Mouse (Mus musculus): ENCODE data around the gene Terf2ip. TPM values are rescaled to one million over a fixed set of nuclear protein-coding genes. Genes with fewer than 3 reads are reported as not detected.
A peak's percentile ranks its signal among the peaks of the same experiment; 100 is the strongest.

Terf2ip gene
- polyA plus RNA-seq, 1 experiment from 2014 or later, result 23.1 TPM

DNA sequence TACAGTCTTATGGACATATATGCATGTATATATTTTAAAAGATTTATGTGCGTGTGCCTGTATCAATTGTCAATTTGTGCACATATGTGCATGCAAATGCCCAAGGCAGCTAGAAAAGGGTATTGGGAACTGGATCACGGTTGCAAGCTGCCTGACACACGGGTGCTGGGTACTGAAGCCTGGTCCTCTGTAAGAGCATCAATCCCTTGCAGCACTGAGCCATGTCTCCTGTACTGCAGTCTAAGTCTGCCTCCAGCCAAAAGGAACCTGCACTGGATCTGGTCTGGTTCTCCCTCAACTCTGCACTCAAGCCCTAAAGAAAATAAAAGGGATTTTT lies 18.5 kb upstream of the Terf2ip start:
- ATAC-seq (ENCODE audit: low read depth), result no peak
- Histone ChIP-seq H3K36me3 (ENCODE audit: control insufficient read depth, insufficient read depth, low read length) (peaks cover 38% of the 10 kb centered on the region), H3K4me3 (ENCODE audit: low read length) (no peak overlapping the region), H3K27me3 (ENCODE audit: control insufficient read depth, insufficient read depth, low read depth, low read length) (no peaks in the 10 kb centered on the region), H3K4me2 (ENCODE audit: low read depth, low read length) (peak overlapping the region; percentile 68), H3K4me1 (replicated peaks; ENCODE audit: control insufficient read depth, insufficient read depth, low read length) (peaks cover 3% of the 10 kb centered on the region; the same call in 1 of the 2 replicates), H3K27ac (ENCODE audit: low read length) (no peak overlapping the region), H3K9ac (ENCODE audit: low read length) (no peak overlapping the region), H3K9me3 (ENCODE audit: control insufficient read depth, low read length) (no peaks in the 10 kb centered on the region)
- WGBS, result 58% methylated on average over 3 of the region's 3 CpGs

DNA sequence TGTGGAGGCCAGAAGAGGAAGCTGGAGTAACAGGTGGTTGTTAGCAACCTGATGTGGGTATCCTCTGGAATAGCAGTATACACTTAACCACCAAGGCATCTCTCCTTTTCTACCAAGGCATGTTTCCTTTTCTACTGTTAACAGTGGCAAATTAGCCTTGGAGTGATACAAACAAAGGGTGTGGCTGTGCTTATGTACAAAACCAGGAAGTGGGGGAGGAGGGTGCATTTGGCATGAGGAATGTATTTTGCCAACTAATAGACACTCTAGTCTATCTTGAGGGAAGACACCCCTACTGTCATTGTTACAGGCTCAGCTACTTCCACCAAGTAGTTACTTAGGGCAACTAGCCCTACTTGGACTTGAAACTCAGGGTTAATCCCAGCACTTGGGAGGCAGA lies 6.4 kb upstream of the Terf2ip start:
- no peak for ATAC-seq (ENCODE audit: low read depth)
- H3K9me3 ChIP-seq (ENCODE audit: control insufficient read depth, low read length), result no peaks in the 10 kb centered on the region

DNA sequence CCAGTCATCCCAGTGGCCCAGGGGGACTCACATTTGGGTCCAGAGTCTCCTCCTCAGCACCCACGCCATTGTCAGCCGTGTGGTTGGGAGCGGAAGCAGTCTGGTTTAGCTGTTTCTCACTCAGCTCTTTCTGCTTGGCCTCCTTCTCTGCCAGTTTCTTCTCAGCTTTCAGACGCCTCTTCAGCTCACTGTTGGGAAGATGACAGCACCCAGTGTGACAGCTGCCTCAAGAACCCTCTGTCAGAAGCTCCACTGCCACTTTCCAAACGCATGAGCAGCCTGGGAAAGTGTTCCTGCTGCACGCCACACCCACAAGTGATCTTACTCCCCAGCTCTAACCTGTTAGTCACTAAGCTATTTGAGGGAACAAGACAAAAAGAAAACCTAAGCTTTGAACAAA lies 5.6 kb upstream of the Terf2ip start:
- Histone ChIP-seq H3K4me3 (ENCODE audit: low read length) (no peak overlapping the region), H3K4me1 (replicated peaks; ENCODE audit: control insufficient read depth, insufficient read depth, low read length) (peaks cover 8% of the 10 kb centered on the region), H3K36me3 (ENCODE audit: control insufficient read depth, insufficient read depth, low read length) (peaks cover 42% of the 10 kb centered on the region), H3K9ac (ENCODE audit: low read length) (no peak overlapping the region), H3K27ac (ENCODE audit: low read length) (no peak overlapping the region), H3K27me3 (ENCODE audit: control insufficient read depth, insufficient read depth, low read depth, low read length) (no peaks in the 10 kb centered on the region), H3K4me2 (ENCODE audit: low read depth, low read length) (no peak overlapping the region), H3K9me3 (ENCODE audit: control insufficient read depth, low read length) (no peaks in the 10 kb centered on the region)
- no peak for ATAC-seq (ENCODE audit: low read depth)
- 89% methylated on average over 6 of the region's 6 CpGs for WGBS

More for the DNA sequence above, 6.4 kb upstream of the Terf2ip start:
- Histone ChIP-seq H3K27ac (ENCODE audit: low read length) (no peak overlapping the region), H3K27me3 (ENCODE audit: control insufficient read depth, insufficient read depth, low read depth, low read length) (no peaks in the 10 kb centered on the region), H3K9ac (ENCODE audit: low read length) (no peak overlapping the region), H3K4me3 (ENCODE audit: low read length) (no peak overlapping the region), H3K4me1 (replicated peaks; ENCODE audit: control insufficient read depth, insufficient read depth, low read length) (no peaks in the 10 kb centered on the region; the same call in 1 of the 2 replicates), H3K36me3 (ENCODE audit: control insufficient read depth, insufficient read depth, low read length) (peaks cover 50% of the 10 kb centered on the region), H3K4me2 (ENCODE audit: low read depth, low read length) (no peak overlapping the region)

DNA sequence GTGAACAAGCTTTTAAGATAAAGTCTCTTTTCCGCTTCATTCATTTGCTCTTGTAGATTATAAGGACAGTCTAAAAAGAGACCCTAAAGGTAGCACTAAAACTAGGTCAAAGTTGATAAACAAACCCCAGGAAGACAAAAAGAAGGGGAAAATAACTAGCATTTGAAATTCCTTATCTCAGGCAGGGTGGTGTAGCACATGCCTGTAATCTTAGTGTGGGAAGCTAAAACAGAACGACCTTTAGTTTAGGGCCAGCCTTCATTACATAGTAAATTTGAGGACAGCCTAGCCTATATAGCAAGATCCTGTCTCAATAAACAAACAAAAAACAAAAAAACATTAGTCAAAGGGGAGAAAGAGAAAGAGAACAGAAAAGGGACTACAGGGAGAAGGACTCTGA lies 3.5 kb upstream of the Terf2ip start:
- peaks cover 12% of the 10 kb centered on the region for H3K4me1 ChIP-seq (replicated peaks; ENCODE audit: control insufficient read depth, insufficient read depth, low read length)
- H3K4me3 ChIP-seq (ENCODE audit: low read length), result no peak overlapping the region
- no peak for ATAC-seq (ENCODE audit: low read depth)
- H3K9ac ChIP-seq (ENCODE audit: low read length), result no peak overlapping the region
- H3K27me3 ChIP-seq (ENCODE audit: control insufficient read depth, insufficient read depth, low read depth, low read length), result no peaks in the 10 kb centered on the region
- H3K4me2 ChIP-seq (ENCODE audit: low read depth, low read length), result no peak overlapping the region
- H3K36me3 ChIP-seq (ENCODE audit: control insufficient read depth, insufficient read depth, low read length), result peaks cover 21% of the 10 kb centered on the region
- no peak overlapping the region for H3K27ac ChIP-seq (ENCODE audit: low read length)
- WGBS, result 99% methylated on average over 2 of the region's 2 CpGs
- no peaks in the 10 kb centered on the region for H3K9me3 ChIP-seq (ENCODE audit: control insufficient read depth, low read length)

DNA sequence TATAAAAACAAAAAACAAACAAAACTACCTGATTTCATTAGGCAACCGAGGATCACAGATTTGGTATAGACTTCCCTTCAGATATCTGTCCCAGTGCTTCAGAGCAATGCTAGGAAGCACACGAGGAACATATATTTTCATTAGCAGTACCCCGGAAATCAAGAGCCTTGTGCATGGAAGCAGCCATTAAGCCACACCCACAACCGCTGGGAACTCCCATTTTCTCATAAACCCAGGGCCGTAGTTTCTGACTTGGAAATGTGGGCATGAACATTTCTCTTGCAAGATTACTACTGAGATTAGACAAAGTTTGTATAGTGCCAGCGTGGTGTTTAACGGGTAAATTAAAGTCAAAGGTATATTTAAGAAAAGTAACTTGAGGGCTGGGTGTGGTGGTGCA lies 1.6 kb upstream of the Terf2ip start:
- no peak overlapping the region for H3K4me2 ChIP-seq (ENCODE audit: low read depth, low read length)
- H3K27ac ChIP-seq (ENCODE audit: low read length), result no peak overlapping the region
- H3K36me3 ChIP-seq (ENCODE audit: control insufficient read depth, insufficient read depth, low read length), result peaks cover 9% of the 10 kb centered on the region; the same call in 1 of the 2 replicates
- WGBS, result 88% methylated on average over 7 of the region's 7 CpGs
- peaks cover 18% of the 10 kb centered on the region for H3K4me1 ChIP-seq (replicated peaks; ENCODE audit: control insufficient read depth, insufficient read depth, low read length)
- no peak overlapping the region for H3K4me3 ChIP-seq (ENCODE audit: low read length)
- H3K9ac ChIP-seq (ENCODE audit: low read length), result no peak overlapping the region
- no peak for ATAC-seq (ENCODE audit: low read depth)
- H3K9me3 ChIP-seq (ENCODE audit: control insufficient read depth, low read length), result no peaks in the 10 kb centered on the region
- H3K27me3 ChIP-seq (ENCODE audit: control insufficient read depth, insufficient read depth, low read depth, low read length), result no peaks in the 10 kb centered on the region

DNA sequence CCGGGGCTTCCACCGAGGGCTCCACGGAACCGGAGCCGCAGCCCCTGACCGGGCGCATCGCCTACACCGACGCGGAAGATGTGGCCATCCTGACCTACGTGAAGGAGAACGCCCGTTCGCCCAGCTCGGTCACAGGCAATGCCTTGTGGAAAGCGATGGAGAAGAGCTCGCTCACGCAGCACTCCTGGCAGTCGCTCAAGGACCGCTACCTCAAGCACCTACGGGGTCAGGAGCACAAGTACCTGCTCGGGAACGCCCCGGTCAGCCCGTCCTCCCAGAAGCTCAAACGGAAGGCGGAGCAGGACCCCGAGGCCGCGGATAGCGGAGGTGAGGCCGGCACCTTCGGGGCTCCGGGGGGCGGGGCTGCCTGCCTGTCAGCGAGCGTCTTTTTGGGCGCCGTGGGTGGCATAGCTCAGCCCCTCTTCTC lies 631 bp downstream of the Terf2ip start:
- H3K9ac ChIP-seq (ENCODE audit: low read length), result peak overlapping the region; percentile 85
- no peaks in the 10 kb centered on the region for H3K9me3 ChIP-seq (ENCODE audit: control insufficient read depth, low read length)
- WGBS, result 1% methylated on average over 40 of the region's 40 CpGs
- no peaks in the 10 kb centered on the region for H3K27me3 ChIP-seq (ENCODE audit: control insufficient read depth, insufficient read depth, low read depth, low read length)
- peak overlapping the region; percentile 83 for H3K4me3 ChIP-seq (ENCODE audit: low read length)
- peak; percentile 60 for ATAC-seq (ENCODE audit: low read depth)
- H3K4me1 ChIP-seq (replicated peaks; ENCODE audit: control insufficient read depth, insufficient read depth, low read length), result peaks cover 18% of the 10 kb centered on the region
- H3K27ac ChIP-seq (ENCODE audit: low read length), result peak overlapping the region; percentile 73
- peak overlapping the region; percentile 71 for H3K4me2 ChIP-seq (ENCODE audit: low read depth, low read length)
- H3K36me3 ChIP-seq (ENCODE audit: control insufficient read depth, insufficient read depth, low read length), result peaks cover 15% of the 10 kb centered on the region

DNA sequence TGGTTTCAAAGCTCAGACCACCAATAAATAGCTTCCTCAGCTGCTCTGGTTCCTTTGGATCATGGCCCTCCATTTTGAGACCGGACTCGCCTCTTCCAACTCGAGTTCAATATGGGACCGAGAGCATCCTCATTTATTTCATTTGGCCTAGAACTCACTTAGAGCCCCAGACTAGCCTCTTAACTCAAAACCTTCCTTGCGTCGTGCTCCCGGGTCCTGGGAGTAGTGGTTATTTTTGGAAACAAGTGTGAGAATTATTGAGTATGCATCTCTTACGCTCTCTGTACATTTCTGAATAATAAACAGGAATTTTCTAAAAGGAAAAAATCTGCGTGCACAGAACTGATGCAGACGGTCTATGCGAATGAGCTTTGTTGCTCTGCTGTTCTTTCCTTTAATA lies 3.7 kb downstream of the Terf2ip start, which contains the start of gene Gm6793:
Gene Gm6793, minus strand, starts transcription at position 101 of the 400 bp plus-strand sequence.
- Histone ChIP-seq H3K9me3 (ENCODE audit: control insufficient read depth, low read length) (no peaks in the 10 kb centered on the region), H3K27ac (ENCODE audit: low read length) (no peak within 1 kb of the TSS), H3K4me2 (ENCODE audit: low read depth, low read length) (no peak within 1 kb of the TSS), H3K27me3 (ENCODE audit: control insufficient read depth, insufficient read depth, low read depth, low read length) (no peaks in the 10 kb centered on the region), H3K4me3 (ENCODE audit: low read length) (no peak within 1 kb of the TSS), H3K4me1 (replicated peaks; ENCODE audit: control insufficient read depth, insufficient read depth, low read length) (peaks cover 17% of the 10 kb centered on the region), H3K36me3 (ENCODE audit: control insufficient read depth, insufficient read depth, low read length) (peaks cover 31% of the 10 kb centered on the region), H3K9ac (ENCODE audit: low read length) (no peak within 1 kb of the TSS)
- WGBS, result 90% methylated on average over 11 of the region's 11 CpGs
- ATAC-seq (ENCODE audit: low read depth), result no peak

DNA sequence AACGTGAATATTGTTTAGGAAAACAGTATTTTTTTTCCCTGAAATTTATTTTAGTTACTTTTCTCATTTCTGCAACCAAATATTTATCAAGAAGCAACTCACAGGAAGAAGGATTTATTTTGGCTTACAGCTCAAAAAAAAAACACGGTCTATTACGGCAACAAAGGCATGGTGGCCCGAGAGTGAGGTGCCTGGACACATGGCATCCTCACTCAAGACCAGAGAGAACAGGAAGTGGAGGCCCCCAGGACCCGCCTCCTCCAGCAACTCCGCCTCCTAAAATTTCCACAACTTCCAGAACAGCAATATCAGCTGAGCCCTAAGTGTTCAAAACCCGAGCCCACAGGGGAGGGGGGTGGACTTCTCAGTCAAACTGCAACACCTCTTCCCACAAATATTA lies 18.3 kb downstream of the Terf2ip start:
- H3K4me1 ChIP-seq (replicated peaks; ENCODE audit: control insufficient read depth, insufficient read depth, low read length), result no peaks in the 10 kb centered on the region
- no peaks in the 10 kb centered on the region for H3K9me3 ChIP-seq (ENCODE audit: control insufficient read depth, low read length)
- no peak overlapping the region for H3K27ac ChIP-seq (ENCODE audit: low read length)
- H3K9ac ChIP-seq (ENCODE audit: low read length), result no peak overlapping the region
- H3K4me2 ChIP-seq (ENCODE audit: low read depth, low read length), result no peak overlapping the region
- WGBS, result 67% methylated on average over 7 of the region's 7 CpGs
- no peak overlapping the region for H3K4me3 ChIP-seq (ENCODE audit: low read length)
- H3K27me3 ChIP-seq (ENCODE audit: control insufficient read depth, insufficient read depth, low read depth, low read length), result no peaks in the 10 kb centered on the region
- ATAC-seq (ENCODE audit: low read depth), result no peak
- no peaks in the 10 kb centered on the region for H3K36me3 ChIP-seq (ENCODE audit: control insufficient read depth, insufficient read depth, low read length)

DNA sequence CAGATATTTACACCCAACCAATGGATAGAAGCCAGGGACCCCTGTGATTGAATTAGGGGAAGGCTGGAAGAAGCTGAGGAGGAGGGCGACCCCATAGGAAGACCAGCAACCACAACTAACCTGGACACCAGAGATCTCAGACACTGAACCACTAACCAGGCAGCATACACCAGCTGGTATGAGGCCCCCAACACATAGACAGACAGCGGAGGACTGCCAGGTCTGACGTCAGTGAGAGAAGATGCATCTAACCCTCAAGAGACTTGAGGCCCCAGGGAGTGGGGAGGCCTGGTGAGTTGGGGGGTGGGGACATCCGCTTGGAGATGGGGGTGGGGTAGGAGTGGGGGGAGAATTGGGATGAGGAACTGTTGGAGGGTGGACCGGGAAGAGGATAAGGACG lies 19.5 kb downstream of the Terf2ip start:
- Histone ChIP-seq H3K4me3 (ENCODE audit: low read length) (no peak overlapping the region), H3K36me3 (ENCODE audit: control insufficient read depth, insufficient read depth, low read length) (no peaks in the 10 kb centered on the region), H3K9me3 (ENCODE audit: control insufficient read depth, low read length) (no peaks in the 10 kb centered on the region), H3K4me1 (replicated peaks; ENCODE audit: control insufficient read depth, insufficient read depth, low read length) (no peaks in the 10 kb centered on the region), H3K4me2 (ENCODE audit: low read depth, low read length) (no peak overlapping the region), H3K27me3 (ENCODE audit: control insufficient read depth, insufficient read depth, low read depth, low read length) (no peaks in the 10 kb centered on the region), H3K27ac (ENCODE audit: low read length) (no peak overlapping the region), H3K9ac (ENCODE audit: low read length) (no peak overlapping the region)
- ATAC-seq (ENCODE audit: low read depth), result no peak
- WGBS, result 39% methylated on average over 6 of the region's 6 CpGs

DNA sequence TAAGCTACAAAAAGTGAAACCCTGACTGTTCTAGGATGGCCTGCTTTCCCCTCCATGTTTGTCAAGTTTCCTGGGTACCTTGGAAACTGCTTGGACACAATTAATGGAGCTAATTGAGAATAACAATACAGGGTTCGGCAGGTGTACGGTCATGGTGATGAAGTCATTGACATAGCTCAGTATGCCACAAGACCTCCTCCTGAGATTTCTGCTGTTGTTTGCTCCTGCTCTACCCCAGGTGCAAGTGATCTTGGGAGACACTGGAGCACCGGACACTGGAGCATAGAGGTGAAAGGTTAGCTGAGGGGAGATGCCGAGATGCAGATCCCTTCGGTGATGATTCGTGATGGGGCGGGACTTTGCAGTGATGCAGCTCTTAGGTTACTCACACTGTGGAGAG lies 21.9 kb downstream of the Terf2ip start:
- H3K4me2 ChIP-seq (ENCODE audit: low read depth, low read length), result no peak overlapping the region
- no peak overlapping the region for H3K27ac ChIP-seq (ENCODE audit: low read length)
- ATAC-seq (ENCODE audit: low read depth), result no peak
- H3K4me3 ChIP-seq (ENCODE audit: low read length), result no peak overlapping the region
- no peak overlapping the region for H3K9ac ChIP-seq (ENCODE audit: low read length)
- no peaks in the 10 kb centered on the region for H3K27me3 ChIP-seq (ENCODE audit: control insufficient read depth, insufficient read depth, low read depth, low read length)
- H3K4me1 ChIP-seq (replicated peaks; ENCODE audit: control insufficient read depth, insufficient read depth, low read length), result no peaks in the 10 kb centered on the region
- H3K9me3 ChIP-seq (ENCODE audit: control insufficient read depth, low read length), result no peaks in the 10 kb centered on the region
- 44% methylated on average over 7 of the region's 7 CpGs for WGBS
- no peaks in the 10 kb centered on the region for H3K36me3 ChIP-seq (ENCODE audit: control insufficient read depth, insufficient read depth, low read length)
